Mouse (Mus musculus): ENCODE results near the gene Satb2. TPM values are rescaled to one million over a fixed set of nuclear protein-coding genes. Genes with fewer than 3 reads are reported as not detected.

Gene Satb2
- total RNA-seq, 1 experiment from 2014 or later: 0.38 TPM

DNA sequence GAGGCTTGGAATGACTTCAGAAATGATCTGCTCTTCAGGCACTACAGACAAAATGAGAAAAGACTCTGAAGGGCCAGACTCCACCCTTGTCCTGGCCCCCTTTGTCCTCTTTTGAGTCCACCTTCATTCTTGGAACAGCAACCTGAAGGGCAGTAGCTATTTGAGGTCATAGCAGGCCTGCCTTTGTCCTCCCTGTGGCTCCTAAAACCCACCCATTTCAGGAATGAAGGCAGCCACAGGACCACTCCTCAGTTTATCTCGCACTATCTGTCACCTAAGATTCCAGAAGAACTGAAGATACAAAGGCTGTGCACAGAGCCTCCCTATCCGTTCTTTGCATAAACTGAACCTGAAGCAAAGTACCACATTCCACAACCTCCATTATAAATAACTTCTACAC is 24.9 kb downstream of the Satb2 start:
- ATAC-seq (replicated peaks; ENCODE audit: insufficient number of reproducible peaks, low FRiP score, low TSS enrichment, poor library complexity, severe bottlenecking): no peak

DNA sequence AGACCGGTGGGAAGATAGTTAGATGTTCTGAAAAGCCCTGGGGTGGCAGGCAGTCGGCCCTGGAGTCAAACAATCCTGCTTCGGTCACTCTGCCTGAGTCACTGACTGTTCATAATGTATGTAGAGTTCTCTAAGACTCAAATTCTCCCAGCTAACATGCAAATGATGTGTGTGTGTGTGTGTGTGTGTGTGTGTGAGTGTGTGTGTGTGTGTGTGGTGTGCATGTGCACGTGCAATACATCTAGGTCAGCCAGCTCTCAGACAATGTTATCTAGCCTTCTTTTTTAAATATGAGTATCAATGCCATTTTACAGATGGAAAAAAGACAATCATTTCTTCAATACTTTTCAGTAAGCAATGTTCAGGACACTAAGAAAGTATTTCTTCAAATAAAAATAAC is 26.5 kb downstream of the Satb2 start:
- no peak for ATAC-seq (replicated peaks; ENCODE audit: insufficient number of reproducible peaks, low FRiP score, low TSS enrichment, poor library complexity, severe bottlenecking)

DNA sequence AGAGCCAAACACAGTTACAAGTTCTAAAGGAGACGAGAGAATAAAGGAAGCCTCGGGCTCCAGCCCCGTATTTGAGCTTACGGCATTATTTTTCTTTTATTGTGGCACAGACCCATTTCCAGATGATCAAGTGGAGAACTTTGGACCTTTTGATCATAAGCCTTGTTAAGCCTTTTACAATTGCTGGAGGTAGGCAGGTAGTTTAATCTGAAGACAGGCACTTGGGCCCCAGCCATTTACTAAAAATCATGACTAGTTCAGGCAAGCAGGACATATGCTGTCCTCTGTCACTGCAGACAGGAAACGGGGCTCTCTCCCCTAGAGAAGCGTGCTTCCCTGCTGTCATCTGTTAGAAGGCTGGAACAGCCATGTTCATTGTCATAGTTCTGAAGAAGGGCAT is 26.9 kb downstream of the Satb2 start:
- no peak for ATAC-seq (replicated peaks; ENCODE audit: insufficient number of reproducible peaks, low FRiP score, low TSS enrichment, poor library complexity, severe bottlenecking)

DNA sequence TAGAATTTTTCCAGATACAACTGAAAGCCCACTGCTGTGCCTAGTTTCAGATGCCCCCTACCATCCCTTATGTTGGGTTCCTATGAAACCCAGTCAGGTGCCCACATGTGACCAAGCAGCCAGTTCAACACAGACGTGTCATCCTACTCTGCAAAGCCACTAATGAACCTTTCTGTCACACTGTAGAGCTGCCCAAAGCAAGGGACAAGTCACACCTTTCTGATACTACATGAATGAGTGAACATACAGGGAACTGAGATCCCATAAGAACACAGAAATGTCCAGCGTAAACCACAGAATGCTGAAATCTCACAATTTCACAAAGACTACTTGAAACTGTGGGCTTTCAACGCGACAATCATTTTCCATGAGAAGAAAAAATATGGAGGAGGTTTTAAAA is 39.0 kb downstream of the Satb2 start:
- ATAC-seq (replicated peaks; ENCODE audit: insufficient number of reproducible peaks, low FRiP score, low TSS enrichment, poor library complexity, severe bottlenecking): no peak

DNA sequence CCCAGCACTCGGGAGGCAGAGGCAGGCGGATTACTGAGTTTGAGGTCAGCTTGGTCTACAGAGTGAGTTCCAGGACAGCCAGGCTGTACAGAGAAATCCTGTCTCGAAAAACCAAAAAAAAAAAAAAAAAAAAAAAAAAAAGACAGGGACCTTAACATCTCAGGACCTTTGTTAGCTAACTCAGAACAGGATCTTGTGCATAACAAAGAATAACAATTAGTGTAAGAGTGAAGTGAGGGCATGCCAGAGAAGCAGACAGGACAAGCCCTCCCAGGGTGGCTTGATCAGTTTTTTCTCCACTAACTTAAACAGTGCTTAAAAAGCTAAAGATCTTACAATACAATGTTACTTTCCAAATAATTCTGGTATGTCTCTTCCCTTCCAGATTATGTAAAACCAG is 40.0 kb downstream of the Satb2 start:
- no peak for ATAC-seq (replicated peaks; ENCODE audit: insufficient number of reproducible peaks, low FRiP score, low TSS enrichment, poor library complexity, severe bottlenecking)

DNA sequence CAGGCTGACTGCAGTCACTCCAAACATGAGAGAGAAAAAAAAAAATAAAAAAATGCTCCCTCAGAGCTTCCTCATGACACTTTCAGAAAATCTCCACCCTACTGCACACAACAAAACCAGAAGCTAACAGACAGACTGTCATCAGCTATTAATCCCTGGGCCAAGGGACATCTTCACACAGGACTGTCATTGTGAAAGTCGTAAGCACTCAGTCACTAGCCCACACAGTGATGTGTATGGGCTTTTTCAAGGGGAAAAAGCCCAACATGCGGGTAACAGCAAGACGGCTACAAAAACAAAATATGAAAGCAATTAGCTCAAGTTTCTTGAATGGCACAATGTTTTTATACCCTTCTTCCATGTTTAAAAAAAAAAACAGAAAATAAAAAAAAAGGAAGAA is 41.9 kb downstream of the Satb2 start:
- no peak for ATAC-seq (replicated peaks; ENCODE audit: insufficient number of reproducible peaks, low FRiP score, low TSS enrichment, poor library complexity, severe bottlenecking)

DNA sequence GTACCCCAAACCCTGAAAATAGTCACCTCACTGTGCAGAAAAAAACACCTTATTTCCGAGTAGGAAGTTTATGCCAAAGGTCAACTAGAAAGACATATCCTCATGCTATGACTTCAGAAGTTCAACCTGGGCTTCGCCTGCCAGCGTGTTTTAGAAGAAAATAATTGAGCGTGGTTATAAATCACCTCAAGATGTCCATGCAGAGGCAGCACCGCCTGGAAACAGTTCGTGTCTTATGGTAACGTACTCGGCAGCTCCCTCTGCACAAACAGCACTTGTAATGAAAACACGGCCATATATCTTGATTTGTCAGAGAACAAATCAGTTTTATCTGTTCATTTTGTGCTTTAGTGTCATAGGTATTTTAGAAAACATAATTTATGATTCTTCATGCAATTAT is 44.6 kb downstream of the Satb2 start:
- ATAC-seq (replicated peaks; ENCODE audit: insufficient number of reproducible peaks, low FRiP score, low TSS enrichment, poor library complexity, severe bottlenecking): no peak

DNA sequence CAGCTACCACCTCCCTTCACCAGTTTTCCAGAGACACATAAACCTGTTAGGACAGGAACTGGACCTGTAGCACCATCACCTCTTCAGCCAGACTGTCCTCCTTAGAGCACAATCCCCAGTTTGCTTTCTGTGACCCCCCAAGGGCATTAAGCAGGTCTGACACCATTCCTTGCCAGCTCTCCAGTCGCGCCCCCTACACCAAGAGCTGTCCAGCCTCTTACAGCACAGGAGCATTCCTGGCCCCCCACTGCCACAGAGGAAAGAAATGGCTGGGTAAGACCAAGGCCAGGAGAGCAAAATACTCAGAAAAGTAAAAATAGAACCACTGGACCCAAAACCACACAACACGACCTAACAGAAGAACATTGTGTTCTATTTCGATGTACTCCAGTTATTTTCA is 48.4 kb downstream of the Satb2 start:
- ATAC-seq (replicated peaks; ENCODE audit: insufficient number of reproducible peaks, low FRiP score, low TSS enrichment, poor library complexity, severe bottlenecking): no peak

DNA sequence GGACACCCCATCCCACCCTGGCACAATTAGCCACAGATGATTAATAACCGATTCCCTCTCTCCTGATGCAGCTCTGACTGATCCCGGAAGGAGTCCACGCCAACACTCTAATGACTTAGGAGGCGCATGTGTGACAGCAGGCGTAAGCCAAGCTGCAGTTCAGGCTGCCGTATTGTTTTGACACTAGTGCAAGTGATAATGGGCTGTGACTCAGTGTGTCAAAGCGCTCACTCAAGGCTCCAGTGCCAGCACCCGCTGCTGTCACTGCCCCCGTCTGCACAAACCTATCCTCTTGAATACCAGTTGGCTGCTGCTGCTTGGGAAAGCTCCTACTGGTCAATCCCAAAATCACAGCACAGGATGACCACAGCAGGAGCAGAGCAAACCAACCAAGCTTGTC is 49.7 kb downstream of the Satb2 start:
- no peak for ATAC-seq (replicated peaks; ENCODE audit: insufficient number of reproducible peaks, low FRiP score, low TSS enrichment, poor library complexity, severe bottlenecking)

DNA sequence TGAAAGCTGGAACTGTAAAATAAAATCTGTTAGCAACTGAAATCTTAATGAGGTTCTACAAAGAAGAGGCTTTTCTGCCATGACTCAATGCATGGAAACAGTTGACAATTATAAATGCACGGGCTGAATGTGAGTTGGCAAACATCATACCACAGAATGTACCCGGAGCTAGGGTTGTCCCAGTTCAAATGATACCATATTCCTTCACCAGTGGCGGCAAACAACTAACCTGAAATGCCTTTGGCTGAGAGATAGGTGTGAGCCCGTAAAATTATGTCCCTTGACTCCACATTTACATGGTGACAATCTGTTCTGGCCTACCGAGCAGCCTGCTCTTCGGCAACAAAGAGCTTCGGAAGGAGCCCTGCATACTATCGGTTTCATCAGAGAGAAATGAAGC is 58.0 kb downstream of the Satb2 start:
- no peak for ATAC-seq (replicated peaks; ENCODE audit: insufficient number of reproducible peaks, low FRiP score, low TSS enrichment, poor library complexity, severe bottlenecking)

DNA sequence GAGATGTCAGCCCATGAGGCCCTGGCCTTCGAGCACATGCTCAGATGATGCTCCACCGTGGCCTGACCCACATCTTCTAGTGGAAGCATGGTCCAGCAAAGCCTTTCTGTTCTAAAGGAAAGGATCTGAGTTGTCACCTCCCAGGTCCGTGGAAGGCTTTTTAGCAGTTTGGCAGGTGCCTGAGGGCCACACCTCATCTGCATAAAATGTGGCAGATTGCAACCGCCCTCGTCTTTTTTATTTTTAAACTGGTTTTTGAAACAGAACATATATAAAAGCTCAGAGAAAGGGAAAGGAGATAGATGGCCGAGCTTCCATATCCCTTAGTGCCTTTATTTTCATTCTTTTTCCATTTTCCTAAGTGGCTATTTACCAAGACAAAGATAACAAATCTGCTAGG is 64.2 kb downstream of the Satb2 start:
- ATAC-seq (replicated peaks; ENCODE audit: insufficient number of reproducible peaks, low FRiP score, low TSS enrichment, poor library complexity, severe bottlenecking): no peak

DNA sequence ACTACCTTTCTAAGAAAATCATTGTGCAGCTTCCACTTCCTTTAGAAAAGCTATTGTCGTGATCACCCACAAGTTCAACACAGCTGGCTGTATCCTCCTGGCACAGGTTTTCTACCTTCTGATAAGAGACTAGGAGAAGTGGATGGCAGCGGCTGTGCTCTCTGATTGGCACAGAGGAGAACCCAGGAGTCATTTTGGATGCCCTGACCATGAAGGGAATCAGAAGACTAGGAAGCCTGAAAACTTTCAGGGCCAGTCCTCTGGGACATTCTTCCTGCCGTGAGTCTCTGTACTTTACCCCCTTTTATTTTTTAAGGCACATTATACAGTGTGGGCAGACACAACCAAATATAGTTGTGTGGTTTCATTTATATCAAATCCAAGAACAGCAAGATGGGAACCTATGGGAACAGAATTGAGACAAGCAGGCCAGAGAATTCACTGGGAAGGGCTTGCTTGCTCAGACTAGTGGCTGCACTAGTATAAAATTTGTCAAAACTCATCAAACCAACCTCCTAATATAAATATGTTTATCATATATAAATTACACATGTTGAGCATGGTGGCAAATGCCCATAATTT is 77.7 kb downstream of the Satb2 start:
- no peak for ATAC-seq (replicated peaks; ENCODE audit: insufficient number of reproducible peaks, low FRiP score, low TSS enrichment, poor library complexity, severe bottlenecking)

DNA sequence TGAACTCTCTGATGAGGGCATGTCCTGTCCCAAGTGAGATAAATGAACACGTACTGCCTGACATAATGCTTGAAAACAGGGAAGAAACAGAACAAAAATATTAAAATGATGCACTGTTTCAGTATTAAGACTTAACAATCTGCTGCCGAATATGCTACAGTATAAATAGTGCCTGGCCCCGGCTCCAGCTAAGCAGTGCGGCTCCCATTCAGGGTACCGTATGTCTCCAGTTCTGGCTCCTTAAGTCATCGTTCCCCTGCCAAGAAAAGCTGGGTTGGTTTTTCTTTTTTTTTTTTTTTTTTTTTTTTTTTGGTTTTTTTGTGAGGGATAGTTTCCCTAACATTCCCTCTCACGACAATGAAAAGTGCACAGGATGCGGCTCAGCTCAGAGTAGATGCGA is 78.3 kb downstream of the Satb2 start:
- ATAC-seq (replicated peaks; ENCODE audit: insufficient number of reproducible peaks, low FRiP score, low TSS enrichment, poor library complexity, severe bottlenecking): no peak

DNA sequence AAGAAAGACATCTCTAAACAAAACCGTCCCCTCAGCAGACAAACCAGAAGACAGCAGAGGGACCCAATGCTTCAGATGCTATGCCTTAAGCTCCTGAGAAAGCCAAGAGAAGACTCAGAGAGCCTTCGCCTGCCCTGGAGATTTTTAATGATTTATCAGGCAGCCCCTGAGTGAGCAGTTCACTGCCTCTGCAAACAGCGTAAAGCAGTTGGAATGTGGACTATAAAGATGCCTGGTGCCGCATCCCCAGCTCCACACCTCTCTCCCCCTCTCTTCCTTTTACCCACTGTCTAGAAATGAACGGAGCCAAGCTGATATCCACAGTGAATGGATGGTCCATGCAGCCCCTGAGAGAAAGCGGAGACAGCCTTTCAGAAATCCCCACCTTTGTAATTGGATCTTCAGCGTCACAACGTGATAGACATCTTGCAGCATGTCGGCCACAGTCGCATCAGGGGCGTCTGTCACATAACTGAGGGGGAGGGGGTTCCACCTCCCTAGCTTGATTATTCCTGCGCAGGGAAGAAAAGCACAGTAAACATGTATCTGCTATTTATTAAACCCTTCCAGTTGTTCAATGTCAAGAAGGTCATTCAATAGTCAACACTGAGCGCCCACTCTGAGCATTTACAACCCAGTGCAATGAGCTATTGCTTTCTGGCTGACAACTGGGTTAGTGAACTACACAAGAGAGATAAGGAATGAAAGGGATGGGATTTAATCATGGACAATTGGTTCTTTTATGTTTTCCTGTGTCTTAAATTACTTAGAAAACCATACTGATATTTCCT is 79.6 kb downstream of the Satb2 start:
- ATAC-seq (replicated peaks; ENCODE audit: insufficient number of reproducible peaks, low FRiP score, low TSS enrichment, poor library complexity, severe bottlenecking): no peak

DNA sequence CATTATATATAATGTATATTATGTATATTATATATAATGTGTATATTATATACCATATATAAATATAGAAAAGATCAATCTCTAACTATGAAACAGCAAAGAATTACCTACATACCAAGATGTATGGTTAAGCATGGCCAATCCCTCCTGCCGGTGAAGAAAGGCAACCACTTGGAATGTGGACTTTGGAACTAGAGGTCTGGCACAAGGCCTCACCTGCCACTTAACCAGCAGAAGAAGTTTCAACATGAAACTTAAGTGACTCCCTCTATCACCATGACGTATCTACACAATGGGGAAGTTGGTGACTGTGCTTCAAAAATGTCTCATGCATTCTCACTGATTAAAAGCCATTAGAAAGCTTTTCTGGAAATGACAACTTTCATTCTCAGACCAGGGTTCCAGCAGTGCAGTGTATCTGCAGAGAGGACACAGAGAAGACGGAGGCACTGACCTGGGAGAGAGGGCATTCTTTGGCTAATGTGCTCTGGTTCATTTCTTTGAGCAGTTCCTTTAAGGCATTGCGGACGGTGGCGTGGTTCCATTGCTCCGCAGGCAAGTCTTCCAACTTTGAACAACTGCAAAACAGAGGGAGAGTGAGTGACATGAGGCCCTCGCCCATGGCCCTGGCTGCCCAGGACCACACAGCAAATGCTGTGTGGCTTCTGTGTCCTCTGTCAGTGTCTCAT is 80.8 kb downstream of the Satb2 start:
- no peak for ATAC-seq (replicated peaks; ENCODE audit: insufficient number of reproducible peaks, low FRiP score, low TSS enrichment, poor library complexity, severe bottlenecking)

DNA sequence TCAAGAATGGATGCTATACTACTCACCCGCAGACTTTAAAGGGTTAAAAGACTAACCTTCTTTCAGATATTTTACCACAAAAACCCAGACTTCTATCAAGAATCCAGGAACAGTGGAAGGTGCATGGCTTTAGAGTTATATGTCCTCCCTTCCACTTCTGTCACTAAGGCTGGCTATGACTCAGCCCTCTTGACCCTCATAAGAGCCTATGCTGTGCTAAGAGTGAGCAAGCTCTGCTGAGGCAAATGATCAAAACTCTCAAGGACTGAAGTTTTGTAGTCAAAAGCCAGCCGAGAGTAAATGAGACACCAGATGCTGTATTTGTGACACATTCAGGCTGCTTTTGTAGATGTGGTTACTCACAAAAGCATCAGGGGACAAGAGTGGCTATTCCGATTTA is 81.8 kb downstream of the Satb2 start:
- ATAC-seq (replicated peaks; ENCODE audit: insufficient number of reproducible peaks, low FRiP score, low TSS enrichment, poor library complexity, severe bottlenecking): no peak

DNA sequence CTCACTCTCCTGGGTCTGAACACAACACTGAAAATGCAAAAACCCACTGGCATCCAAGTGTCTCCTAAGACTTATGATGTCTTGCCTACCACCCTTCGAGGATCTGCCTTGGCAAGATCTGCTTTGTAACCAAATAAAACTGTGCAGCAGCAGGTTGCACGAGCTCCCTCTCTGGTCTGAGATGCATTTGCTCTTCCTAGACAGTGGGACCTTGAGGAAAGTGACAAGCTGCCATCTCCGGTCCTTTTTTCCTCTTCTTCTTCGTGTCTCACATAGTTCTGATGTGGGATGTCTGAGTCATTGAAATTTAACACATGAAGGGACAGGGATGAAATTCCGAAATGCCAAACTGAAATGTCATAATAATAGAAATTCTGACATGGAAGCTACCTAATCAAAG is 85.7 kb downstream of the Satb2 start:
- no peak for ATAC-seq (replicated peaks; ENCODE audit: insufficient number of reproducible peaks, low FRiP score, low TSS enrichment, poor library complexity, severe bottlenecking)

DNA sequence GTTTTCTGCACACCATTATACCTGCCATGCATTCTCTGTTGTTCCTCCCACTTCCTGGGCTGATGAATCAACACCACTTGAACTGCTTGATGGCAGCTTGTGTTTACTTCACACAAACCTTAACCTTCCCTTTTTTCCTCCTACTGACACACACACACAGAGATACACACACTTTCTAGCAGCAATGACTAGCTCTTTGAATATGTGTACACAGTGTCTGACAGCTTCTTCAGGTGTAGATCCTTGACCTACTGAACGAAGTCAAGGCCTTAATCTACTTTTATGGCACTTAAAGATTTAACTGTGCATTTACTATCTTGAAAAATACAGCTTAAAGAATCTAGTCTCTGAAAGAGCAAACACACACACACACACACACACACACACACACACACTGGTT is 89.5 kb downstream of the Satb2 start:
- ATAC-seq (replicated peaks; ENCODE audit: insufficient number of reproducible peaks, low FRiP score, low TSS enrichment, poor library complexity, severe bottlenecking): no peak

DNA sequence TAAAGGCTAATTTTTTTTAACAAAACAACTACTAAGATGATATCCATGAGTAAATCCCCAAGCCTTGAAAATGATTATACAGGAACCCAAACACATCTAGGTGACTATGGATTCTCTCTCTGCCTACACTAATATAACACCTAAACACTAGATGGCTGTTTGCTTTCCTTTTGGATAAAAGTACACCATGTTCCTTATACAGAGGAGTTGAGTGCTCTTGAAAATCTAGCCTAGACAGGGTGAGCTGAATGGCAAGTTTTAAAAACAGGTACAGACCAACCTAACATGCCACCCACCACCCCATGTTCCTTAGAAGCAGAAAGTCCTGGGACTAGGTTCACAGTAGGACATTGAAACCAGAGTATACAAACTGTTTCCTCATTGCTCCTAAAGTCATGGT is 90.9 kb downstream of the Satb2 start:
- ATAC-seq (replicated peaks; ENCODE audit: insufficient number of reproducible peaks, low FRiP score, low TSS enrichment, poor library complexity, severe bottlenecking): no peak

DNA sequence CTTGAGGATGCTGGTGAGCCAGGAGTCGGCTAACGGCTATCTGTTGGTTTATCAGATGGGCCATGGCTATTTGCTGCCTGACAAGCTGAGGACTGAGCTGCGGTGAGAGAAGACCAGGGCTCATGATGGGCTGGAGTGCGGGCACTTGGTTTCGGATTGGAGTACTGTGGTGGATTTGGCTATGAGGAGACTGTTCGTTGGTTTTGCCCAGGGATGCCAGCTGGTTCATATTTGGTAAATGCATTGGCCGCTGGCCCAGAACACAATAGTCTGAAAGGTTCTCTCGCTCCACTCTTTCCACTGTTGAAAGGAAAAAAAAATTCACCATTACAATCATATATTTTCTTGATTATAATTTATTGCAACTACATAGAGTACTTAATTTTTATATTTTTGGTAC is 107.0 kb downstream of the Satb2 start:
- ATAC-seq (replicated peaks; ENCODE audit: insufficient number of reproducible peaks, low FRiP score, low TSS enrichment, poor library complexity, severe bottlenecking): no peak
